23 mouse cellular contexts compared by ENCODE assay signal in the genomic region with DNA sequence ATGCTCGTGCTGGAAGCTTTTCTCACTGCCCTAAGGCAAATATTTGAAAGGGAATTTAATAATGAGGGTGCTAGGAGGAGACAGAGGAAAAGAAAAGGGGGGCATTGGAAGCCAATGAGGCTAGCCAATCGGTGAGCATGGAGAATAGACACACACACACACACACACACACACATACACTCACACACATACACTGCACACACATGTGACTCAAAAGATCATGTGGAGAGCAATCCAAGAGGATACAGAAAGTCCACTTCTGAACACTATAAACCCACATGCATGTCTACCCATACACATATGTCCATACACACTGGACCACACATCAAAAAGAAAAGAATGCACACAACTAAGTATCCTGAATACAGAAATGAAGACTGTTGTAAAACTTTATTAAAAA.
DNase-seq lines count a peak whose midpoint lies in the region; ATAC-seq and TF ChIP-seq lines count a peak whose summit lies in the region.
"Had no signal": no experiment of that assay in that cellular context is flagged by ENCODE, and none has a peak within 500 bp of the region (broad histone marks: within the 10 kb centered on the region; RNA-seq: fewer than 3 reads in every experiment).

No protein-coding gene starts in this region.

- H3K9me3 ChIP-seq in midbrain, embryonic 13.5 days = no peaks in the 10 kb centered on the region
- H3K9me3 ChIP-seq in midbrain, embryonic 11.5 days (ENCODE audit: control insufficient read depth, low read length) = no peaks in the 10 kb centered on the region
- H3K9me3 ChIP-seq in midbrain, embryonic 15.5 days = no peaks in the 10 kb centered on the region
- no peaks in the 10 kb centered on the region for H3K9me3 ChIP-seq in neural tube, embryonic 15.5 days (replicated peaks)
- no peaks in the 10 kb centered on the region for H3K9me3 ChIP-seq in hindbrain, postnatal 0 days (ENCODE audit: low read length)
- H3K9me3 ChIP-seq: embryonic facial prominence, embryonic 13.5 days; forebrain, embryonic 10.5 days; forebrain, embryonic 13.5 days; heart, embryonic 13.5 days had no signal

- TF ChIP-seq POLR2A in cerebellum, adult 2 months (IDR thresholded peaks at IDR 0.05; ENCODE audit: borderline replicate concordance, insufficient read depth, low read length) = no peak

- H3K27me3 ChIP-seq in cerebellum, adult 2 months (ENCODE audit: control insufficient read depth, insufficient read depth, low read length) = no peaks in the 10 kb centered on the region
- no peaks in the 10 kb centered on the region for H3K27me3 ChIP-seq in midbrain, embryonic 13.5 days
- H3K27me3 ChIP-seq in midbrain, embryonic 11.5 days (ENCODE audit: control insufficient read depth, insufficient read depth, low read length) = no peaks in the 10 kb centered on the region
- no peaks in the 10 kb centered on the region for H3K27me3 ChIP-seq in midbrain, embryonic 15.5 days (replicated peaks)
- no peaks in the 10 kb centered on the region for H3K27me3 ChIP-seq in neural tube, embryonic 15.5 days (replicated peaks)
- no peaks in the 10 kb centered on the region for H3K27me3 ChIP-seq in hindbrain, postnatal 0 days (ENCODE audit: insufficient read depth, low read length)
- H3K27me3 ChIP-seq: embryonic facial prominence, embryonic 13.5 days; forebrain, embryonic 13.5 days; heart, embryonic 13.5 days had no signal

- WGBS in cerebellum, adult 2 months = 54% methylated on average over 2 of the region's 2 CpGs
- WGBS in midbrain, embryonic 13.5 days = 55% methylated on average over 2 of the region's 2 CpGs
- WGBS in midbrain, embryonic 11.5 days = 60% methylated on average over 2 of the region's 2 CpGs
- 46% methylated on average over 2 of the region's 2 CpGs for WGBS in midbrain, embryonic 15.5 days
- 50% methylated on average over 2 of the region's 2 CpGs for WGBS in neural tube, embryonic 15.5 days
- 49% methylated on average over 2 of the region's 2 CpGs for WGBS in hindbrain, postnatal 0 days

- DNase-seq in cerebellum, adult 2 months = no peak
- no peak for DNase-seq in cerebellum, postnatal 14 days
- no peak for DNase-seq in midbrain, embryonic 11.5 days (ENCODE audit: low spot score, missing footprints)
- DNase-seq in hindbrain, postnatal 0 days (ENCODE audit: low spot score) = no peak
- no peak for DNase-seq in ovary, postnatal 10 days (ENCODE audit: low spot score)
- DNase-seq: adrenal gland, adult 8-10 months; adrenal gland, postnatal 25 days; cerebellum, adult 11-12 months; cerebellum, postnatal 25 days; gastrocnemius, postnatal 25 days; heart, adult 18-20 months; heart, postnatal 14 days; heart, postnatal 4 days had no signal

- ATAC-seq in midbrain, embryonic 13.5 days = peak; percentile 43; the same call in 1 of the 2 replicates
- ATAC-seq in midbrain, embryonic 11.5 days (ENCODE audit: low FRiP score) = no peak
- peak; percentile 60 for ATAC-seq in midbrain, embryonic 15.5 days (replicated peaks)
- 0 out of 2 replicates have a peak, but pooled peaks have one; percentile 38 for ATAC-seq in neural tube, embryonic 15.5 days (ENCODE audit: low FRiP score)
- ATAC-seq in hindbrain, postnatal 0 days = no peak
- ATAC-seq: activated CD4-positive, CD25-positive, alpha-beta regulatory T cell, adult 4 months; forebrain, embryonic 13.5 days; forebrain, embryonic 16.5 days had no signal

- H3K4me2 ChIP-seq in midbrain, embryonic 13.5 days (replicated peaks) = no peak overlapping the region
- no peak overlapping the region for H3K4me2 ChIP-seq in midbrain, embryonic 11.5 days
- no peak overlapping the region for H3K4me2 ChIP-seq in midbrain, embryonic 15.5 days
- H3K4me2 ChIP-seq in neural tube, embryonic 15.5 days = no peak overlapping the region
- no peak overlapping the region for H3K4me2 ChIP-seq in hindbrain, postnatal 0 days (ENCODE audit: low read depth, low read length)
- H3K4me2 ChIP-seq: embryonic facial prominence, embryonic 13.5 days; forebrain, embryonic 13.5 days; heart, embryonic 13.5 days; hindbrain, embryonic 14.5 days had no signal

- H3K36me3 ChIP-seq in midbrain, embryonic 13.5 days = no peaks in the 10 kb centered on the region
- no peaks in the 10 kb centered on the region for H3K36me3 ChIP-seq in midbrain, embryonic 11.5 days (ENCODE audit: control insufficient read depth, insufficient read depth, low read length)
- no peaks in the 10 kb centered on the region for H3K36me3 ChIP-seq in midbrain, embryonic 15.5 days (replicated peaks)
- no peaks in the 10 kb centered on the region for H3K36me3 ChIP-seq in neural tube, embryonic 15.5 days
- H3K36me3 ChIP-seq in hindbrain, postnatal 0 days (ENCODE audit: insufficient read depth, low read length) = no peaks in the 10 kb centered on the region
- H3K36me3 ChIP-seq: embryonic facial prominence, embryonic 13.5 days; forebrain, embryonic 10.5 days; heart, embryonic 13.5 days had no signal

- H3K9ac ChIP-seq in midbrain, embryonic 13.5 days (replicated peaks) = no peak overlapping the region
- H3K9ac ChIP-seq in midbrain, embryonic 11.5 days (ENCODE audit: low read length) = no peak overlapping the region
- no peak overlapping the region for H3K9ac ChIP-seq in midbrain, embryonic 15.5 days
- H3K9ac ChIP-seq in neural tube, embryonic 15.5 days (replicated peaks) = no peak overlapping the region
- H3K9ac ChIP-seq in hindbrain, postnatal 0 days (replicated peaks; ENCODE audit: low read length) = no peak overlapping the region
- H3K9ac ChIP-seq: embryonic facial prominence, embryonic 13.5 days; forebrain, embryonic 13.5 days; heart, embryonic 13.5 days; hindbrain, embryonic 14.5 days had no signal

- H3K4me3 ChIP-seq in cerebellum, adult 2 months (replicated peaks; ENCODE audit: insufficient read depth, low read depth, low read length) = no peak overlapping the region
- H3K4me3 ChIP-seq in midbrain, embryonic 13.5 days (replicated peaks) = no peak overlapping the region
- H3K4me3 ChIP-seq in midbrain, embryonic 11.5 days (ENCODE audit: low read depth, low read length) = no peak overlapping the region
- no peak overlapping the region for H3K4me3 ChIP-seq in midbrain, embryonic 15.5 days
- no peak overlapping the region for H3K4me3 ChIP-seq in neural tube, embryonic 15.5 days (replicated peaks)
- H3K4me3 ChIP-seq in hindbrain, postnatal 0 days (ENCODE audit: low read length) = no peak overlapping the region
- H3K4me3 ChIP-seq: embryonic facial prominence, embryonic 13.5 days; forebrain, embryonic 10.5 days; forebrain, embryonic 13.5 days; heart, embryonic 13.5 days had no signal

- H3K27ac ChIP-seq in cerebellum, adult 2 months (ENCODE audit: insufficient read depth, low read length) = peak overlapping the region; percentile 92; the same call in 1 of the 2 replicates
- no peak overlapping the region for H3K27ac ChIP-seq in midbrain, embryonic 13.5 days
- H3K27ac ChIP-seq in midbrain, embryonic 11.5 days (ENCODE audit: low read depth, low read length) = no peak overlapping the region
- H3K27ac ChIP-seq in midbrain, embryonic 15.5 days = no peak overlapping the region
- 0 out of 2 replicates have a peak overlapping the region, but pooled peaks have one; percentile 9 for H3K27ac ChIP-seq in neural tube, embryonic 15.5 days (replicated peaks)
- no peak overlapping the region for H3K27ac ChIP-seq in hindbrain, postnatal 0 days
- H3K27ac ChIP-seq: embryonic facial prominence, embryonic 13.5 days; forebrain, embryonic 10.5 days; forebrain, embryonic 13.5 days; heart, embryonic 13.5 days; hindbrain, embryonic 14.5 days had no signal

- TF ChIP-seq CTCF in cerebellum, adult 2 months (IDR thresholded peaks at IDR 0.05; ENCODE audit: borderline replicate concordance, insufficient read depth, low read depth, low read length) = no peak
- no peak for TF ChIP-seq CTCF in hindbrain, postnatal 0 days (IDR thresholded peaks at IDR 0.05; ENCODE audit: low read depth)

- peaks cover 22% of the 10 kb centered on the region; the same call in 1 of the 2 replicates for H3K4me1 ChIP-seq in cerebellum, adult 2 months (ENCODE audit: control insufficient read depth, insufficient read depth, low read length)
- H3K4me1 ChIP-seq in midbrain, embryonic 13.5 days (replicated peaks) = no peaks in the 10 kb centered on the region
- no peaks in the 10 kb centered on the region for H3K4me1 ChIP-seq in midbrain, embryonic 11.5 days (ENCODE audit: control insufficient read depth, insufficient read depth, low read length)
- H3K4me1 ChIP-seq in midbrain, embryonic 15.5 days = 0 out of 2 replicates have a peak, but pooled peaks cover 3% of the 10 kb centered on the region
- H3K4me1 ChIP-seq in neural tube, embryonic 15.5 days = no peaks in the 10 kb centered on the region
- no peaks in the 10 kb centered on the region for H3K4me1 ChIP-seq in hindbrain, postnatal 0 days (ENCODE audit: insufficient read depth, low read length)
- H3K4me1 ChIP-seq: embryonic facial prominence, embryonic 13.5 days; forebrain, embryonic 13.5 days had no signal

Comparison
In these comparisons a context has a peak if more than half of its experiments do, and no peak if none do; other contexts are left out.
1. ATAC-seq: peak in midbrain, embryonic 13.5 days (single experiment), midbrain, embryonic 15.5 days (single experiment) and neural tube, embryonic 15.5 days (single experiment); none in midbrain, embryonic 11.5 days (single experiment) and hindbrain, postnatal 0 days (single experiment).
2. H3K27ac ChIP-seq: peak in cerebellum, adult 2 months (single experiment) and neural tube, embryonic 15.5 days (single experiment); none in midbrain, embryonic 13.5 days (single experiment), midbrain, embryonic 11.5 days (single experiment), midbrain, embryonic 15.5 days (single experiment) and hindbrain, postnatal 0 days (single experiment).